Mouse (Mus musculus) limb, embryonic 10.5 days (tissue): ENCODE data around the gene Snx11. TPM values are rescaled to one million over a fixed set of nuclear protein-coding genes. Genes with fewer than 3 reads are reported as not detected.

ENCODE experiments used
- DNase-seq: peaks from one replicate; pipeline ENCODE4 v3.0.0-alpha.2; 2017; ENCODE audit warnings: low spot score
- H3K27ac ChIP-seq: fragments of 300-500 bp; sonication (generic); 2 replicates; pipeline ENCODE4 v1.5.1; 2016; ENCODE audit warnings: mild to moderate bottlenecking
- H3K27me3 ChIP-seq: fragments of 300-500 bp; sonication (generic); 2 replicates; pipeline ENCODE4 v1.6.1; 2016; ENCODE audit warnings: low read depth, mild to moderate bottlenecking; ENCODE audit not compliant: poor library complexity, severe bottlenecking
- H3K36me3 ChIP-seq: fragments of 300-500 bp; sonication (generic); 2 replicates; pipeline ENCODE4 v1.6.1; 2016; ENCODE audit warnings: mild to moderate bottlenecking, moderate library complexity
- H3K4me1 ChIP-seq: fragments of 300-500 bp; sonication (generic); 2 replicates; pipeline ENCODE4 v1.6.1; 2016
- H3K4me3 ChIP-seq: fragments of 300-500 bp; sonication (generic); 2 replicates; pipeline ENCODE4 v1.5.1; 2016; ENCODE audit warnings: mild to moderate bottlenecking, moderate library complexity
- H3K9me3 ChIP-seq: fragments of 300-500 bp; sonication (generic); replicated peaks from 2 replicates; pipeline ENCODE4 v1.6.1; 2016; ENCODE audit warnings: mild to moderate bottlenecking
- WGBS: fragments of 180-500 bp; shearing (Covaris S2); methylation state at CpG from one replicate; pipeline ENCODE4 v1.1.7; 2016; 5-methylcytosine and 5-hydroxymethylcytosine counted together
- polyA plus RNA-seq: library from polyadenylated mRNA; unstranded; fragments of >200 nt; fragmentation: Nextera tagmentation; extraction: Ambion mirVana; gene quantifications from 2 replicates; pipeline ENCODE4 v1.2.1, GENCODE M21; 2016

Gene Snx11
- polyA plus RNA-seq, 1 experiment from 2014 or later: 21.4 TPM

- Histone ChIP-seq H3K4me1 (peaks cover 25% of the 10 kb centered on the region), H3K4me3 (no peak overlapping the region), H3K36me3 (peaks cover 56% of the 10 kb centered on the region), H3K27ac (no peak overlapping the region), H3K27me3 (no peaks in the 10 kb centered on the region), H3K9me3 (no peaks in the 10 kb centered on the region)
- DNase-seq: no peak
- 60% methylated on average over 9 of the region's 9 CpGs for WGBS
These were observed 9.1 kb downstream of the Snx11 start for GRCm38 (mm10) chr11:96768240-96768639.

GRCm38 (mm10) chr11:96767096-96767495 lies 10.3 kb downstream of the Snx11 start:
- no peaks in the 10 kb centered on the region for H3K27me3 ChIP-seq
- H3K36me3 ChIP-seq: peaks cover 45% of the 10 kb centered on the region
- 40% methylated on average over 7 of the region's 7 CpGs for WGBS
- H3K27ac ChIP-seq: no peak overlapping the region
- DNase-seq: no peak
- H3K9me3 ChIP-seq: no peaks in the 10 kb centered on the region
- H3K4me3 ChIP-seq: no peak overlapping the region; the same call in 1 of the 2 replicates
- H3K4me1 ChIP-seq: peaks cover 30% of the 10 kb centered on the region

GRCm38 (mm10) chr11:96766555-96766954 lies 10.8 kb downstream of the Snx11 start:
- WGBS: 84% methylated on average over 12 of the region's 12 CpGs
- H3K27me3 ChIP-seq: no peaks in the 10 kb centered on the region
- peaks cover 39% of the 10 kb centered on the region for H3K36me3 ChIP-seq
- no peak overlapping the region for H3K27ac ChIP-seq
- no peak overlapping the region for H3K4me3 ChIP-seq
- no peaks in the 10 kb centered on the region for H3K9me3 ChIP-seq
- DNase-seq: no peak
- H3K4me1 ChIP-seq: peaks cover 30% of the 10 kb centered on the region

- peaks cover 30% of the 10 kb centered on the region for H3K4me1 ChIP-seq
- no peaks in the 10 kb centered on the region for H3K9me3 ChIP-seq
- H3K36me3 ChIP-seq: peaks cover 30% of the 10 kb centered on the region
- DNase-seq: no peak
- H3K27ac ChIP-seq: no peak overlapping the region
- 83% methylated on average over 7 of the region's 7 CpGs for WGBS
- H3K27me3 ChIP-seq: no peaks in the 10 kb centered on the region
- no peak overlapping the region for H3K4me3 ChIP-seq
These were observed 11.7 kb downstream of the Snx11 start for GRCm38 (mm10) chr11:96765645-96766044.

GRCm38 (mm10) chr11:96764511-96765350 lies 12.6 kb downstream of the Snx11 start:
- 41% methylated on average over 13 of the region's 13 CpGs for WGBS
- DNase-seq: no peak

GRCm38 (mm10) chr11:96762742-96763470 lies 14.5 kb downstream of the Snx11 start:
- no peak overlapping the region for H3K27ac ChIP-seq
- 78% methylated on average over 15 of the region's 15 CpGs for WGBS
- no peak overlapping the region for H3K4me3 ChIP-seq
- peaks cover 3% of the 10 kb centered on the region for H3K36me3 ChIP-seq
- H3K4me1 ChIP-seq: peaks cover 28% of the 10 kb centered on the region
- DNase-seq: no peak
- no peaks in the 10 kb centered on the region for H3K27me3 ChIP-seq
- H3K9me3 ChIP-seq: no peaks in the 10 kb centered on the region

More at GRCm38 (mm10) chr11:96764511-96765350, 12.6 kb downstream of the Snx11 start:
- peaks cover 21% of the 10 kb centered on the region for H3K36me3 ChIP-seq
- H3K4me1 ChIP-seq: peaks cover 30% of the 10 kb centered on the region
- H3K27me3 ChIP-seq: no peaks in the 10 kb centered on the region
- H3K4me3 ChIP-seq: no peak overlapping the region
- no peaks in the 10 kb centered on the region for H3K9me3 ChIP-seq
- H3K27ac ChIP-seq: no peak overlapping the region

- DNase-seq: no peak
- H3K4me3 ChIP-seq: no peak overlapping the region
- H3K27me3 ChIP-seq: no peaks in the 10 kb centered on the region
- H3K9me3 ChIP-seq: no peaks in the 10 kb centered on the region
- no peak overlapping the region for H3K27ac ChIP-seq
- peaks cover 19% of the 10 kb centered on the region for H3K4me1 ChIP-seq
- WGBS: 83% methylated on average over 7 of the region's 7 CpGs
- no peaks in the 10 kb centered on the region for H3K36me3 ChIP-seq
These were observed 15.4 kb downstream of the Snx11 start for GRCm38 (mm10) chr11:96761984-96762383.

- Histone ChIP-seq H3K36me3 (no peaks in the 10 kb centered on the region), H3K27me3 (no peaks in the 10 kb centered on the region), H3K9me3 (no peaks in the 10 kb centered on the region), H3K4me1 (peaks cover 13% of the 10 kb centered on the region), H3K27ac (no peak overlapping the region), H3K4me3 (no peak overlapping the region)
- WGBS: 43% methylated on average over 3 of the region's 3 CpGs
- no peak for DNase-seq
These were observed 17.3 kb downstream of the Snx11 start for GRCm38 (mm10) chr11:96760042-96760441.

- no peaks in the 10 kb centered on the region for H3K9me3 ChIP-seq
- 76% methylated on average over 5 of the region's 5 CpGs for whole genome bisulfite sequencing
- DNase-seq: no peak
- H3K36me3 ChIP-seq: no peaks in the 10 kb centered on the region
- no peaks in the 10 kb centered on the region for H3K27me3 ChIP-seq
- peaks cover 6% of the 10 kb centered on the region; the same call in 1 of the 2 replicates for H3K4me1 ChIP-seq
- no peak overlapping the region for H3K27ac ChIP-seq
- no peak overlapping the region for H3K4me3 ChIP-seq
These were observed 19.0 kb downstream of the Snx11 start for GRCm38 (mm10) chr11:96758402-96758801.

- Histone ChIP-seq H3K27me3 (no peaks in the 10 kb centered on the region), H3K4me3 (no peak overlapping the region), H3K36me3 (no peaks in the 10 kb centered on the region), H3K9me3 (no peaks in the 10 kb centered on the region), H3K4me1 (no peaks in the 10 kb centered on the region), H3K27ac (no peak overlapping the region)
- DNase-seq: no peak
- WGBS: 60% methylated on average over 4 of the region's 4 CpGs
These were observed 19.9 kb downstream of the Snx11 start for GRCm38 (mm10) chr11:96757421-96757820.

GRCm38 (mm10) chr11:96755298-96755697 lies 22.1 kb downstream of the Snx11 start:
- Histone ChIP-seq H3K9me3 (no peaks in the 10 kb centered on the region), H3K27ac (no peak overlapping the region), H3K4me1 (peaks cover 5% of the 10 kb centered on the region; the same call in 1 of the 2 replicates), H3K27me3 (no peaks in the 10 kb centered on the region), H3K36me3 (no peaks in the 10 kb centered on the region), H3K4me3 (no peak overlapping the region)
- no peak for DNase-seq
- whole genome bisulfite sequencing: 99% methylated on average over 2 of the region's 2 CpGs

GRCm38 (mm10) chr11:96747555-96747954 lies 29.8 kb downstream of the Snx11 start:
- Histone ChIP-seq H3K4me1 (peaks cover 19% of the 10 kb centered on the region), H3K27me3 (peaks cover 37% of the 10 kb centered on the region), H3K9me3 (no peaks in the 10 kb centered on the region), H3K36me3 (no peaks in the 10 kb centered on the region), H3K27ac (no peak overlapping the region), H3K4me3 (no peak overlapping the region)
- 66% methylated on average over 3 of the region's 3 CpGs for WGBS
- no peak for DNase-seq

- no peak for DNase-seq
- Histone ChIP-seq H3K9me3 (no peaks in the 10 kb centered on the region), H3K27me3 (peaks cover 41% of the 10 kb centered on the region), H3K27ac (no peak overlapping the region), H3K4me1 (peaks cover 26% of the 10 kb centered on the region), H3K4me3 (no peak overlapping the region), H3K36me3 (no peaks in the 10 kb centered on the region)
- 80% methylated on average over 6 of the region's 6 CpGs for WGBS
These were observed 30.7 kb downstream of the Snx11 start for GRCm38 (mm10) chr11:96746648-96747047.
